Mouse (Mus musculus) bone marrow macrophage, adult 2 months (primary cell): ENCODE data around the gene Sec14l1.

Experiments used
- CTCF ChIP-seq: IDR thresholded peaks from 2 replicates; pipeline ENCODE4 v1.5.1; 2012; ENCODE audit warnings: low read depth, mild to moderate bottlenecking, low read length, moderate library complexity
- POLR2A ChIP-seq: IDR thresholded peaks from 2 replicates; pipeline ENCODE4 v1.6.1; 2012; ENCODE audit warnings: mild to moderate bottlenecking, low read depth, low read length, borderline replicate concordance

DNA sequence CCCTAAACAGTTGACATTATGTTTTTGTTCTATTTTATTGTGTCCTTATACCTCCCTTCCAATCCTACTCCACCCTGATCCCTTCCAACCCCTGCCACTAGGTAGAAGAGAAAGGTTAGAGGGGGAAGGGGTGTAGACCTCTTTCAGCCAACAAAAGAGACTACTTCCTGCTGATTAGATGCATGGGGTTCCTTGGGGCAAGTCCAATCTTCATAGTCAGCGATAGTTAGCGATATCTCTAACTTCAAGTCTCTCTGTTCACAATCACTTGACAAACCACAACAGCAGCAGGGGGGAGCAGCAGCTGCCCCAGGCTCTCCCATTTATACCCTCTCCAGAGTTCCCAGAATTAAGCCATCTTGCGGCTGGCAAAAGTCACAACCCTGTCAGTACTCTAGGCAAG lies 2.3 kb upstream of the Sec14l1 start:
- TF ChIP-seq POLR2A (no peak), CTCF (no peak)
